Mouse (Mus musculus) heart, adult 2 months (tissue): ENCODE measurements around the gene Mprip.
"Not testable (repeated sequence)": the region's sequence is repeated elsewhere in the genome, so short reads cannot be mapped to it uniquely, and the experiment has no call there.

ENCODE experiments used
- CTCF ChIP-seq: fragments of 200-600 bp; IDR thresholded peaks from 2 replicates; pipeline ENCODE4 v1.8.1; 2022; ENCODE audit warnings: antibody characterized with exemption, mild to moderate bottlenecking, moderate library complexity
- POLR2A ChIP-seq: fragments of 200-500 bp; IDR thresholded peaks from 2 replicates; pipeline ENCODE4 v1.6.1; 2011; ENCODE audit warnings: mild to moderate bottlenecking, low read depth, low read length, control low read depth; ENCODE audit not compliant: insufficient read depth

DNA sequence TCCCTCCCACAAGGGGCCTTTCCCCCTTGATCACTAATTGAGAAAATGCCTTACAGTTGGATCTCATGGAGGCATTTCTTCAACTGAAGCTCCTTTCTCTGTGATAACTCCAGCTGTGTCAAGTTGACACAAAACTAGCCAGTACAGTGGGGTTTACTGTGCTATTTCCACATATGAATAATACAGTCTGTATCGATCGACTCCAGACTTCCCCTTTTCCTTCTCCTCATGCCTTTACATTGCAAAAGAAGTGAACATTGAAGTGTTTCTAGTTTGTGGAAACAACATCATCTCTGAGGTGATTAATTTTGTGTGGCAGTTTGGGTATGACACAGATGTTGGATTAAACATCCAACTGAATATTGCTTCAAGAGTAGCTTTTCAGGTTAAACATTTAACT is 44.1 kb upstream of the Mprip start:
- not testable (repeated sequence) for TF ChIP-seq CTCF, POLR2A
